Mouse (Mus musculus): ENCODE data around the gene Ctdspl.

Ctdspl gene

GRCm38 (mm10) chr9:118920798-118921515 lies 5.3 kb upstream of the Ctdspl start:
- DNase-seq = peak; percentile 85 to 89

DNA sequence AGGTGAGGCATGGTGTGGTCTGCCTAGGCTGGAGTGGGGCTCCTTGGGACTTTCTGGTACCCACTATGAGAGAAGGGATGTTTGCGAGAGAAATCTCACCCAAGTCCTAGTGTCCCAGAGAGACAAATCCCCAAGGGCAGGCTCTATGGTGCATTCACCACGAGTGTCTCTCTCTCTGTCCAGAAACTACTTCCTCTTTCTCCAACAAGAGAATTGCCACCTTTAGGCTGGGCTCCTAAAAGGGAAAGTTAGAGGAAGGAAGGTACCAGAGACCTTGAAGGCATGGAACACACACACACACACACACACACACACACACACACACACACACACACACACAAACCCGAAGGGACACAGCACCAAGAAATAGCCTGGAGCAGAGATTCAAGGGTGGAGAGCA lies 4.3 kb upstream of the Ctdspl start:
- no peak for DNase-seq

DNA sequence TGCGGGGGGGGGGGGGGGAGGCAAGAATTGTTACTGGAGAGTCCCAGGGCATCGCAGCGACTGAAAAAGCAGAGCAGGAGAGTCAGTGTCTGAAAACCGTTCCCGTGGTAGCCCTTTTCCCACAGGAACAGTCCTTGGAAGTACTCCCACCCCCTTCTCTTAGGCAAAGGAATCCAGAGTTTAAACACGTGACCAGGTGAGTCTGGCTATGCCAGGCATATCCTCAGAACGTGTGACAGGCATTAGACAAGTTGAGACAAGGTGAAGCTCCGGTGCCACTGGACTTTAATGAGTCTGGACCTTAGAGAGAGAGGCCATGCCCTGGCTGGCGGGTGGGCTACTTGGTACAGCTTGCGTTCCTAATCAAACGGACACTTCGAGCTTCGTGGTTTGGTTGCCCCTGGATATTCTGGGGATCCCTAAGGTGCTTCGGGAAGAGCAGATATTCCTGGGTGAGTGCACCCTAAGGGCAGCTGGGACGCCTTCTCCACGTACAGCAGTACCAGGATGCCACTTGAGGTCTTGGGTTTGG lies 1.6 kb upstream of the Ctdspl start:
- DNase-seq = peak in 1 of 2 experiments; percentile 21

DNA sequence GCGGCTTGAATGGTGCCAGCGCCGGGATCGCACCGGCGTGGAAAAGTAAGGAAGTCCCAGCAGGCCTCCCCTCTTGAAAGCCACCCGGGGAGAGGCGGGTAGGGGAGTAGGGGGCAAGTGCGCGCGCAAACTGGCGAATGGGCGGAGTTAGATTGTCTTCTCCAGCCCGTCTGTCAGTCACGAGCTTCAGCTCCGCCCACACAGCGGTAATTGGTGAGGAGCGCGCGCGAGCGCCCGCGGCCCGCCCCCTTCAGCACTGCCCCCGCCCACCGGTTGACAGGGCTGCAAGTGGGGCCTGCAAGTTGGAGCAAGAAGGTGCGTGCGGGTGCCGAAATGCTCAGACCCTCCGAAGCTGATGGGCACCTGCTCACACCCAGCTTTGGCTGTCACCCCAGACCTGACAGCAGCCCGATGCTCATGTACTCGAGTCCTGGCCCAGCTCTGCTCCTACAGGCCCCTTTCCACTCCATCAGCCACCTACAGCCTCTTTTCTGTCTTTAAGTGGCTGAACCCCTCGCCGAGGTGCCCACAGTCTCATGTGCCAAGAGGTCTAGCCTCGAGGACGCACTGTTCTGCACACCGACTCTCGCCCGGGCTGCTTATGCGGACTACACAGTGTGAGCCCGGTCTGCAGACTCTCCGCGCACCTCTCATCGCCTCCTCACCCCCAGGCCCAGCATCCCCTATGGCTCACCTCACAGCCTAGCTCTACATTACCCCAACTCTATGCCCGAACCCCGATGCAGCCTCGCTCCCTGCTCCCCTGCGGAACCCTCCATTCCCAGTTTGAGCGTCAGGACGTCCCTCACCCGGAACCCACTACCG lies 755 bp upstream of the Ctdspl start:
- DNase-seq = peak; percentile 97 to 98

GRCm38 (mm10) chr9:118926688-118927321 lies 552 bp downstream of the Ctdspl start:
- peak; percentile 55 to 68 for DNase-seq

GRCm38 (mm10) chr9:118927501-118927900 lies 1.2 kb downstream of the Ctdspl start:
- peak; percentile 62 to 75 for DNase-seq

DNA sequence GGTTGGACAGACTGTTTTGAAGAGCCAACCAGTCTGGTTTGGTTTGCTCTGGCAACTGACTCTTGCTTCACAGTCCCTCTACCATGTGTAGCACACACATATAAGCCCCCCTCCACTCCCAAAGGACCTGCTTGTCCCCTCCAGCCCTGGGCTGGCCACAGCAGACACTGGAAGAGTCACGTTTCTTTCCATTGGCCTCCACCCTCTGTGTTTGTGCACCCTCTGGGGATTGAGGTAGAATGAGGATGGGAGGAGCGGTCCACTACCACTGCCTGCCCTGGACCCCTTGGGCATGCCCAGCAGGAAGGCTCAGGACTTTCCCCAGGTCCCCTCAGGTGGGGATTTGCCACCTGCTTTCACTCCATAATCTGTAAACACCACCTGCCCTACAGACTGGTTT lies 1.8 kb downstream of the Ctdspl start:
- no peak for DNase-seq

GRCm38 (mm10) chr9:118928656-118929055 lies 2.4 kb downstream of the Ctdspl start:
- peak in 1 of 2 experiments; percentile 58 for DNase-seq

DNA sequence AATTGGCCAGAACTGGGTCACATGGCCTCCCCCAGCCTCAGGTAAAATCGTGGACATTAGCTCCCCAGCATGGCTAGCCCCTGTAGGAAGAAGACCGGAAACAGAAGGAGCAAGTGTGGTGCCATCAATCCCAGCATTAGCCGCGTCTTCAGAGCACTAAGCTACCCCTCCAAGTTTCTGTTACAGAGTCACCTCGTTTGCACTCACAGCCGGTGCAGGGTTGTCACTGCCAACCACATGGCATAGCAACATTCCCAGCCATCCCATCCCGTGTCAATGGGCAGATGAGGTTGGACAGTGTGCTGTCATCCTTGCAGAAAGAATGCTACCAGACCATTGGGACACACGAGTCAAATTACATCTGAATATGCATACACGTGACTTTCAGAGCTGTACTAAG lies 4.4 kb downstream of the Ctdspl start:
- peak in 1 of 2 experiments; percentile 14 for DNase-seq

GRCm38 (mm10) chr9:118933800-118934199 lies 7.5 kb downstream of the Ctdspl start:
- DNase-seq = peak in 1 of 2 experiments; percentile 21

GRCm38 (mm10) chr9:118934319-118934718 lies 8.1 kb downstream of the Ctdspl start:
- DNase-seq = peak in 1 of 2 experiments; percentile 12

DNA sequence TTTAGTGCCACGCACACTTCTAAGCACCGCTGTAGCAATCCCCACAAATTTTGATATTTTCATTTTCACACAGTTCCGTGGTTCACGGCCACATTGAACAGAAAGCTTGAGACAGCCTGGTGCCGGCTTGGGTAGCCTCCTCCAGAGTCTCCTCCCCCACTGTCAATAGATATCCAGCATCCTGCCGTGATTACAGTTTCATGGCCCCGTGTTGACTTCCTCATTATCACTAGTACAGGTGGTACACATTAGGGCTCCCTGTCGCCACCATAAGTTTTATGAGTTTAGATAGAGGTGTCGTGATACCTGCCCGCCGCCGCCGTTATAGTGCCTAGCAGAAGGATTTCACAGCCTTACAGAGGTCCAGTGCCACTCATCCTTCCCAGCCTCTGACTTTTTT lies 8.8 kb downstream of the Ctdspl start:
- no peak for DNase-seq

GRCm38 (mm10) chr9:118936071-118936470 lies 9.8 kb downstream of the Ctdspl start:
- no peak for DNase-seq

DNA sequence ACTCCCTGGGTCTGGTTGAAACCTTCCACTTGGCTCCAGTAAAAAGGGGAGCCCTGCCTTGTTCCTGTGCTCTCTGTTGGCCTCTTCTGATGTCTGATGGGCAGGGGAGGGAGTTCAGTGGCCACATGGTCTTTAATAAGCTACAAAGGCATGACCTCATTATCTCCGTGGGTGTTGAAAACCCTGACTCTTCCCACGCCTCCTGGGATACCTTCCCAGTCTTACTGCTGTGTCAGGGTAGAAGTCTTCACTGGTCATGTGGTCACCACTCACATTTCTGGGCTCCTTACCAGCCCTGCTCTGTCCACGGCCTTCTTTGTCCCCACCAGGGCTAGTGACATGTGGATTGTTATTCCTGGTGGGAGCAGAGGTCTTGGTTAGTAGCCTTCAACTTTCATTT lies 11.3 kb downstream of the Ctdspl start:
- peak in 1 of 2 experiments; percentile 21 for DNase-seq

DNA sequence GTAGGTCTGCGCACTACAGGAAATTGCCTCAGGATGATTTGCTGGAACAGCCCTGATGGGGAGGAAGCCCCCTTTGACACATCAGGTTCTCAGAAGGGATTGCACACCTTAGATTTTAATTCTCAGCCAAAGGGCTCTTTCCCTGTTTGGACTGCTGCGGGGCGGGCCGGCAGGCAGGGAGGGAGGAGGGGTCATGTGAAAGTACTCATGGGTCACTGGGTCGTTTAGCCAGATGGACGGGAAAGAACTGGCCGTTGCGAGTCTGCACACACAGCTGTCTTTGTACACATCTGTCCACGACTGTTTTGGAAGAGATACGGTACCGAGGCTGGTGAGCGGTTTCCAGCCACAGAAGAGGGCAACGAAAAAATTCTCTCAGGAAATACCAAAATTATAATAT lies 13.2 kb downstream of the Ctdspl start:
- peak in 1 of 2 experiments; percentile 51 for DNase-seq

DNA sequence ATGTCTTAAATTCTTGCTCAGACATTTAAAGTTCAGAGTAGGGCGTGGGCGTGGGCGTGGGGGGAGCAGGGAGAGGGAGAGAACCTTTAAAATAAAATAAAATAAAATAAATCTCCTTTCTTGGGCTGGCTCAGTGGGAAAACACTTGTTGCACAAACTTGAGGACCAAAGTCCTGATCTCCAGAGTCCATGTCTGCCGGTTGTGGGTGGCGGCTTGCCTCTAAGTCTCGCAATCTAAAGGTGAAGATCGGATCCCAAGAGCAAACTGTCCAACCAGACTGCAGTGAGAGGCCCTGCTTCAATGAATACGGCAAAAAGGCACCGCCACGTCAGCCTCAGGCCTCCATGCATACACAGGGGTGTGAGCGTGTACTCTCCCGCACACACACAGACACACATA lies 13.6 kb downstream of the Ctdspl start:
- peak in 1 of 2 experiments; percentile 18 for DNase-seq

DNA sequence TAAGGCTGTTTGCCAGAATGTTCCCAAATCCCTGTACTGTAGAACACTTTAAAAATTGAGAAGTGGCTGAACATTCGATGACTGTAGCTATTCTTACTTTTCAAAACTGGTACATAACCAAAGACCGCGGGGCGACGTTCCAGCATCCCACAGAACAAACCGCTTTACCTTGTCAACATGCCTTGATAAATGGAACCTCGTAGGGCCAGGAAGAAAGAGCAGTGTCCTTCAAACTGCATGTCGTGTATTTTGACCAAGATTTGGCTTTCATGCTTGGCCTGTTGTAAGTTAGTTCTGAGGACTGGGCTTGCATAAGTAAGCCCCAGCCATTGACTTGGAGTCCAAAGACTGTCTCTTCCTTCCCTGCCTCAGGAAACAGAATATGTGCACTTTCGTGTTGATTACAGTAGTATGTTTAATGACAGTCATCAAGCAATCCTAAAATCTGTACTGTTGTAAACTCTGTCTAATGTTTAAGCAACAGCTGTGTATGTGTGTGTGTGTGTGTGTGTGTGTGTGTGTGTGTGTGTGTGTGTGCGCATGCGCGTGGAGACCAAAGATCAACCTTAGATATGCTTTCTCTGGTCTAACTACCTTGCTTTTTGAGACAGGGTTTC lies 14.4 kb downstream of the Ctdspl start:
- DNase-seq = no peak

- no peak for DNase-seq
Observed at GRCm38 (mm10) chr9:118942030-118942429, 15.8 kb downstream of the Ctdspl start.

GRCm38 (mm10) chr9:118943941-118944340 lies 17.7 kb downstream of the Ctdspl start:
- no peak for DNase-seq

DNA sequence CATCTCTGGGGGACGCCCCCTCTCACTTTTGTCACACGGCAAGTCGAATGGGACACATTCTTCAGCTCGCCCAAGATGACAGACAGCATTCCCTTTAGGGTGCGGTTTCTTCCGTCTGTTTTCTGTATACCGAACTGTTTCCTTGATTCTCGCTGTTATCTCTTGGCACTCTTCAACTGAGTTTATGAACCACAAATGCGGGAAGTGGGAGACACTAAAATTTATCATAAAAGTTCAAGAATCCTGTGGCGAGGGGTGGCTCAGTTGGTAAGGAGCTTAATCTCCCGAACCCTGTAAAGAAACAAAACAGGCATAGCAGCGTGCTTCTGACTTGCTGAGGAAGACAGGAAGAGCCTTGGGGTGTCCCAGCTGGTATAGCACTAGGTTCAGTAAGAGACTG lies 18.1 kb downstream of the Ctdspl start:
- no peak for DNase-seq

GRCm38 (mm10) chr9:118948486-118948885 lies 22.2 kb downstream of the Ctdspl start:
- DNase-seq = no peak

DNA sequence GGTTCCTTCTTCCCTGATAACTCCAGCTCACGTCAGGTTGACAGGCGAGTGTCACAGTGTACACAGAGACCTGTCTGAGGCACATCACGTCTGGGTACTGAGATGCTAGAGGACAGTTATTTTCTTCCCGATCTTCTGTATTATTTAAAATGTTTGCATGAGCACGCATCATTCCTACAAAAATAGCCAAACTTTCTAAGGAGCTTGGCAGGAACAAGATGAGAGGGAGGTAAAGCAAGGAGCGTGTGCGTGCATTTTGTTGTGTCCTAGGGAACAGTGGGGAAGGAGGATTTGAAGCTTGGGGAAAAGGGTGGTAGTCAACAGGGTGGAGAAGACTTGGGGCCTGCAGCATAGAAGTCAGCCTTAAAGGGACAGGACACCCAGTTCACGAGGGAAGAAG lies 22.9 kb downstream of the Ctdspl start:
- no peak for DNase-seq

GRCm38 (mm10) chr9:118949654-118950053 lies 23.4 kb downstream of the Ctdspl start:
- no peak for DNase-seq

Measured in lung, postnatal 4 days (tissue).